Mouse (Mus musculus): ENCODE data around the gene Apobec1.

DNA sequence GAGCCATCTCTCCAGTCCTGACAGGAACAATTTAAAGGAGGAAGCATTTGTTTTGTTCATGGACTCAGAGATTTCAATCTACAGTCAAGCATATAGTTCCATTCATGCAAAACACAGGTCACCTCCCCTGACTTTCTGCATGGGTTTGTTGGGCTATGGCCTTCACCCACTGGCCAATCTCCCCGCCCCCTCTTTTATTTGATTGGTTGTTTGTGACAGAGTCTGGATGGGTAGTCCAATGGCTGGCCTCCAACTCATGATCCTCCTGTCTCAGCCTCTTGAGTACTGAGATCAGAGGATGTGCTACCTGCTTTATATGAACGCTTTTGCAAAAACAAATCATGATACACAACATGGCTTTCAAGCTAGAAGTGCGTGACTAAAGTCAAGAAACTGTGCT lies 25.2 kb downstream of the Apobec1 start:
- TF ChIP-seq TAL1 (conservative IDR thresholded peaks at IDR 0.05; ENCODE audit: low read depth, low read length) = no peak
- no peak for TF ChIP-seq CTCF (IDR thresholded peaks at IDR 0.05; ENCODE audit: low read depth, low read length)
- TF ChIP-seq GATA1 (IDR thresholded peaks at IDR 0.05; ENCODE audit: borderline replicate concordance, low read length) = no peak
- TF ChIP-seq POLR2AphosphoS5 (IDR thresholded peaks at IDR 0.05; ENCODE audit: insufficient replicate concordance, low read depth, low read length) = no peak
- no peak for TF ChIP-seq GATA2 (IDR thresholded peaks at IDR 0.05; ENCODE audit: borderline replicate concordance, low read depth, low read length)
